Mouse (Mus musculus): ENCODE results near the gene Cyp51. TPM values are rescaled to one million over a fixed set of nuclear protein-coding genes. Genes with fewer than 3 reads are reported as not detected.
"Not testable (repeated sequence)": the region's sequence is repeated elsewhere in the genome, so short reads cannot be mapped to it uniquely, and the experiment has no call there.

Gene Cyp51
- 144 and 145 TPM in 2 replicates for polyA plus RNA-seq (2015; fragmentation: Nextera tagmentation; extraction: Ambion mirVana)

DNA sequence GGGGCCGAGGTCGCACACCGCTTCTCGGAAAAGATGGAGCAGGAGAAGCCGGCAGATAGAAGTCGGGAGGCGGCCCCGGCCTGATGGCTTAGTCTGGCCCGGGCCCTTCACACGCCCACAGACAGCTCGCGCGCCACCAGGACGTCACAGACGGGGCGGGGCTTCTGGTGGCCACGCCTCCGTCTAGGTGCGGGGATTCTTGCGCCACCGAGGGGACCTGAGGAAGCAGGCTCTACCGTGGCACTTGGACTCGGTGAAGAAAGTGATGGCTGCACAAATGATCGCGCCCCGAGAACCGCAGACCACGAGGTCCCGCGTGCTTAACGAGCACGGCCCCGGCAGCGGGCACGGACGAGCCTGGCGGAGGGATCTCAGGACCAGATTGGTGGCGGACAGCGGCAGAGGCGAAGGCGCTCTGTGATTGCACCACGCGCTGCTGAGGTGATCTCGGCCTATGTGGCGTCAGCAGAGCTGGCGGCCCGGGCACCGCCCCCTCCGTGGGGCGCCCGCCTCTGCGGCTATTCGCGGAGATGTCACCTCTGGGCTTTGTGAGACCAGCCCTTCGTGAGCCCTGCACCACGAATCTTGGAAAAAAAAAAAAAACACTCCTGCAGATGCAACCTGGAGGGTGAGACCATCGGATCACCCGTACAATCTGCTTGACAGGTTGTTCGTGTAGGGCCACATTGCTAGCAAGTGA lies at the start of gene Cyp51:
Gene Cyp51 (minus strand): TSS at position 406 of the 700 bp plus-strand sequence.
- Histone ChIP-seq H3K9me3 (ENCODE audit: control insufficient read depth, low read length) (no peaks in the 10 kb centered on the region), H3K4me2 (ENCODE audit: low read length) (peak within 1 kb of the TSS; percentile 76), H3K4me1 (ENCODE audit: control insufficient read depth, insufficient read depth, low read depth, low read length) (peaks cover 16% of the 10 kb centered on the region), H3K36me3 (ENCODE audit: control insufficient read depth, insufficient read depth, low read length) (peaks cover 23% of the 10 kb centered on the region), H3K9ac (ENCODE audit: low read depth, low read length) (peak within 1 kb of the TSS; percentile 92), H3K27ac (ENCODE audit: low read depth, low read length) (peak within 1 kb of the TSS; percentile 99), H3K27me3 (replicated peaks; ENCODE audit: control insufficient read depth, insufficient read depth, low read length) (no peaks in the 10 kb centered on the region), H3K4me3 (ENCODE audit: low read length) (peak within 1 kb of the TSS; percentile 85)
- WGBS, result under 1% methylated on average over 59 of the region's 59 CpGs
- peak; percentile 97 for ATAC-seq

DNA sequence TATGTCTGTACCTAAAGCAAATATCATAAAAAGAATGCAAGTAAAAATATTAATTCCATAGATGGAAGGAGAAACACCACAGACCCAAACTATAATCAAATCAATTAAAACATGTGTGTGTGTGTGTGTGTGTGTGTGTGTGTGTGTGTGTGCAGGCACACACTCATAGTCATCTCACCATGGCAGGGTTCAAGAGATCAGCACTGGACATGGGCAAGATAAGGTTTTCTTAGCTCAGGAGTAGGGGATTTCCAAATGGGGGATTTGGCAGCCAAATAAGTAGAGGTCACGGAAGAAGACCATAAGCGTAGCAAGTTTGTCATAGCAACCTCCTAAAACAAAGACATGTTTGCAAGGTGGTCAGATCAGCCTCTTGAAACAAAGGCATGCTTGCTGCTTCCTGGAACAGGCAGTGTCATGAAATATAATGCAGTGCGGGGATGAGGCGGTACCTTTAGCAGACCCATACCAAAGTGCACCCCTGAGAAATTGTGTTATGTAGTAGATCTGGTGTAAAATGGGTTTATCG lies 8.1 kb upstream of the Cyp51 start:
- no peak overlapping the region for H3K27ac ChIP-seq (ENCODE audit: low read depth, low read length)
- 93% methylated on average over 5 of the region's 5 CpGs for WGBS
- no peak for ATAC-seq

DNA sequence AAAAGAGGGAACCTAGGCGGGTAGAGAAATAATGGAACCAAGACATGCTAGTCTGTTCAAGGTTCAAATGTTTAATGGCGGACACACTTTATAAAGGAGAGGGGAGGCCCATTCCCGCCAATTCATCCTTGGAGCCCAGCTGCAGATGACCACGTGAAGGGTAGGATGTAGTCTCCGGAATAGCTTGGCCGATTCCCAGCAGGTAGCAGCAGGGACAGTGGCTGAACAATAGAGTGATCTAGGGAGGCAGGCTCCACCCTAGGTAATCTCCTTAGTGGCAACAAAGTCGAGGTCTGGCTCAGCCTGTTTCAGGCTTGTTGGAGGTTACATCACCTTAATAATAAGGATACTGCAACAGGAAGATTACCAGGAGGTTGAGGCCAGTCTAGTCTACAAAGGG lies 2.5 kb upstream of the Cyp51 start:
- WGBS, result 54% methylated on average over 7 of the region's 7 CpGs
- H3K27me3 ChIP-seq (replicated peaks; ENCODE audit: control insufficient read depth, insufficient read depth, low read length); H3K9me3 ChIP-seq (ENCODE audit: control insufficient read depth, low read length); ATAC-seq; H3K9ac ChIP-seq (ENCODE audit: low read depth, low read length); H3K27ac ChIP-seq (ENCODE audit: low read depth, low read length); H3K4me2 ChIP-seq (ENCODE audit: low read length); H3K4me3 ChIP-seq (ENCODE audit: low read length); H3K36me3 ChIP-seq (ENCODE audit: control insufficient read depth, insufficient read depth, low read length); H3K4me1 ChIP-seq (ENCODE audit: control insufficient read depth, insufficient read depth, low read depth, low read length): not testable (repeated sequence)

More for the DNA sequence above, 8.1 kb upstream of the Cyp51 start:
- Histone ChIP-seq H3K4me3 (ENCODE audit: low read length) (no peak overlapping the region), H3K4me2 (ENCODE audit: low read length) (no peak overlapping the region), H3K4me1 (ENCODE audit: control insufficient read depth, insufficient read depth, low read depth, low read length) (no peaks in the 10 kb centered on the region), H3K36me3 (ENCODE audit: control insufficient read depth, insufficient read depth, low read length) (no peaks in the 10 kb centered on the region), H3K9ac (ENCODE audit: low read depth, low read length) (no peak overlapping the region), H3K27me3 (replicated peaks; ENCODE audit: control insufficient read depth, insufficient read depth, low read length) (no peaks in the 10 kb centered on the region), H3K9me3 (ENCODE audit: control insufficient read depth, low read length) (no peaks in the 10 kb centered on the region)

DNA sequence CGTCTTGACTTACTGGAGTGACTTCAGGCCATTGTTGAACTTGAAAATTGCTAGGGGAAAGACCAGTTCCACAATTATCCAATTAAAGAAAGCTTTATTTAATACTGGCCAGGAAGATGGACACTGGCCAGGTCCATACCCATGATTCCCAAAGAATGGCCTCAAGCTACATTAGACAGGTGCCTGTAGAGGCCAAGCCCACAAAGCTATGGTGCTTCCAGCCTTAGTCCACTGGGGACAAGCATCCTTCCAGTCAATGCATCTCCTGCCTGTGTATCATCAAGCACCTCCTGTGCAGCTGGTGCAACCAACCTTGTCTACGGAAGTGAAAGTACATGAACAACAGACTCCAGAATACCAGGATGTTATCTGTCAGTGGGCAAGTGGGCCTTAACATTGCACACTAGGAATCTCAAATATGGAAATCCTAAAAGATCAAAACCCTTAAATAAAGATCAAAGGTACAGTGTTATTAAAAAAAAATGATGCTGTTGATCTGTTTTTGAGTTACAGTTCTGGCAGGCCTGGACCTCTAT lies 1.2 kb upstream of the Cyp51 start:
- 95% methylated on average over 2 of the region's 2 CpGs for WGBS
- H3K4me1 ChIP-seq (ENCODE audit: control insufficient read depth, insufficient read depth, low read depth, low read length), result peaks cover 16% of the 10 kb centered on the region

DNA sequence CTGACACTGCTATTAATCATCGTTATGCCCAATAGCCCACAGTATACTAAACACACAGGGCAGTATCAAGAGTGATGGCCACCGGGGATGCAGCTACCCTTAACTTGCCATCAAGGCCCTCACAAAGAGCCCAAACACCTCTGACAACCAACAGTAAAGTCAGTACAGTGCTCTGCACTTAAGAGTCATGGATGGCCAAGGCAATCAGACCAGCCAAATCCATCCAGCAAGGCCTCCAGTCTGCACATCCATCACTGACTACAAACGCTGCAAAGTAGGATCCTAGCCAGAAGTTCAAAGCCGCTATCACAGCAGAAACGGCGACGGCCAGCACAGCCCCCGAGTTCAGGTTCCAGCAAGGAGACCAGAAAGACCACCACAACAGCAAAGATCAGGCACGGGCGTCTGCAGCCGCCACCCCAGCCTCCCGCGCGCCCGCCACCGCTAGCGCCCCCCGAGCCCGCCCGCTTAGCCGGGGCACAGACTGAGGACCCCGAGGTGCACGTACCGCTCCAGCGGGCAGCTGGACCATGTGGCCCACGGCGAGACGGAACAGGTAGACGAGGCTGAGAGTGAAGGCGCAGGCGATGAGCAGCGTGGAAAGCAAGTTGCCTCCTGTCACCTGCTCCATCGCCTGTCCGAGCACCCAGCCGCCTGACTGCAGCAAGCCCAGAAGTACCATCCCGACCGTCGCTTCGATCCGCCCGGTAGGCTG lies 763 bp downstream of the Cyp51 start:
- Histone ChIP-seq H3K27ac (ENCODE audit: low read depth, low read length) (peak overlapping the region; percentile 99), H3K9me3 (ENCODE audit: control insufficient read depth, low read length) (no peaks in the 10 kb centered on the region), H3K9ac (ENCODE audit: low read depth, low read length) (peak overlapping the region; percentile 92), H3K4me3 (ENCODE audit: low read length) (peak overlapping the region; percentile 85), H3K4me2 (ENCODE audit: low read length) (peak overlapping the region; percentile 76), H3K36me3 (ENCODE audit: control insufficient read depth, insufficient read depth, low read length) (peaks cover 30% of the 10 kb centered on the region), H3K27me3 (replicated peaks; ENCODE audit: control insufficient read depth, insufficient read depth, low read length) (no peaks in the 10 kb centered on the region), H3K4me1 (ENCODE audit: control insufficient read depth, insufficient read depth, low read depth, low read length) (peaks cover 16% of the 10 kb centered on the region)
- ATAC-seq, result peak; percentile 66
- under 1% methylated on average over 37 of the region's 41 CpGs for WGBS

More for the DNA sequence above, 1.2 kb upstream of the Cyp51 start:
- Histone ChIP-seq H3K36me3 (ENCODE audit: control insufficient read depth, insufficient read depth, low read length) (peaks cover 14% of the 10 kb centered on the region), H3K9ac (ENCODE audit: low read depth, low read length) (no peak overlapping the region), H3K9me3 (ENCODE audit: control insufficient read depth, low read length) (no peaks in the 10 kb centered on the region), H3K4me2 (ENCODE audit: low read length) (no peak overlapping the region), H3K27me3 (replicated peaks; ENCODE audit: control insufficient read depth, insufficient read depth, low read length) (no peaks in the 10 kb centered on the region), H3K4me3 (ENCODE audit: low read length) (no peak overlapping the region), H3K27ac (ENCODE audit: low read depth, low read length) (peak overlapping the region; percentile 99)
- ATAC-seq, result no peak

DNA sequence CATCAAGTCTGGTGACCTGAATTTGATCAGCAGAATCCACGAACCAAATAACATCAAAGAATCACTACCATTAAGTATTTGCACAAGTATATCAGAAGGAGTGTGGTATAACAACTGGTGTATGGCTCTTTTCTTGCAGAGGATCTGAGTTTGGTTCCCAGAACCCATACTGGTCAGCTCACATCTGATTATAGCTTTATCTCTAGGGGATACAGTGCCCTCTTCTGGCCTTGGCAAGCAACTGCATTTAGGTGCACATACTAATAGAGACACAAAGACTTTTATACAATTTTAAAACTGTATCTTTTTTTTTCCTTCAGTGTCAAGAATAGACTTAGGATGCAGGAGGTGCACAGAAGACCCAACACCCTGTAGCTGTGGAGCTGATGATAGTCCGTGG lies 2.8 kb downstream of the Cyp51 start:
- 98% methylated on average over 2 of the region's 2 CpGs for WGBS
- Histone ChIP-seq H3K36me3 (ENCODE audit: control insufficient read depth, insufficient read depth, low read length) (peaks cover 30% of the 10 kb centered on the region), H3K27ac (ENCODE audit: low read depth, low read length) (no peak overlapping the region), H3K9me3 (ENCODE audit: control insufficient read depth, low read length) (no peaks in the 10 kb centered on the region), H3K27me3 (replicated peaks; ENCODE audit: control insufficient read depth, insufficient read depth, low read length) (no peaks in the 10 kb centered on the region), H3K9ac (ENCODE audit: low read depth, low read length) (no peak overlapping the region), H3K4me3 (ENCODE audit: low read length) (no peak overlapping the region), H3K4me1 (ENCODE audit: control insufficient read depth, insufficient read depth, low read depth, low read length) (peaks cover 16% of the 10 kb centered on the region), H3K4me2 (ENCODE audit: low read length) (peak overlapping the region; percentile 10; the same call in 1 of the 2 replicates)
- ATAC-seq, result no peak

DNA sequence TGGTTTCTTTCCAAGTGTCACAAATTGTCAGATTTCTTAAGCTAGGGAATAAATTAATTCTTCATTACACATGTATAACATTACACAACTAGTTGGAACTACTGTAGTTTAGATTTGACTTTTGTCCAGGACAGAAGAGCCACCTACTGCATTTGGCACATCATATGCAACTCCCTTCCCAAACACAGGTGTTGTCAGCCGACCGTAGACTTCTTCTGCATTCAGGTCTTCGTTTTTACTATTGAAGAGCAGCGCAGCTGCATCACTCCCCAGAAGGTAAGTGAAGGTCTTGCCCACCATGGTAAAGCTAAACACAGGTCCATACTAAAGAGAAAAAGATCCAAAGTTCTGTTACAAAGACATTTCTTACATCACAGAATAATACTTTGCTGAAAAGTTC lies 3.5 kb downstream of the Cyp51 start:
- 96% methylated on average over 4 of the region's 4 CpGs for WGBS
- peaks cover 16% of the 10 kb centered on the region for H3K4me1 ChIP-seq (ENCODE audit: control insufficient read depth, insufficient read depth, low read depth, low read length)
- no peaks in the 10 kb centered on the region for H3K9me3 ChIP-seq (ENCODE audit: control insufficient read depth, low read length)
- no peak for ATAC-seq
- H3K9ac ChIP-seq (ENCODE audit: low read depth, low read length), result no peak overlapping the region
- H3K4me2 ChIP-seq (ENCODE audit: low read length), result no peak overlapping the region
- no peaks in the 10 kb centered on the region for H3K27me3 ChIP-seq (replicated peaks; ENCODE audit: control insufficient read depth, insufficient read depth, low read length)
- peaks cover 30% of the 10 kb centered on the region for H3K36me3 ChIP-seq (ENCODE audit: control insufficient read depth, insufficient read depth, low read length)
- H3K27ac ChIP-seq (ENCODE audit: low read depth, low read length), result no peak overlapping the region
- no peak overlapping the region for H3K4me3 ChIP-seq (ENCODE audit: low read length)

DNA sequence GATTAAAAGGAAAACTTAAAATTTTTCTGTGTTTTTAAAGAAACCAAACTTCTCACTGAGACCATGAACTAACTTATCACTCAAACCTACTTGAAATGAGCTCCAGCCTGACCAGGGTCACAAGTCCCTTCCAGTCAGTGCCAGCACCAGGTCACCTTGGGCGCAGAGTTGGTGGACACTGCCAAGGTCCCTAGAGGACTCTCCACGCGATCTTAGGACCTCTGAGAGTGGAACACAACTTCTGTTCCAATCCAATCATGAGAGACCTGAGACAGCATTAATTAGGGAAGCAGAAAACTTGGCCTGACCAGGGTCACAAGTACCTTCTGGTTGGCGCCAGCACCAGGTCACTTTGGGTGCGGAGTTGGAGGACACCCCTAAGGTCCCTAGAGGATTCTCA lies 10.1 kb downstream of the Cyp51 start:
- 95% methylated on average over 5 of the region's 5 CpGs for WGBS
- Histone ChIP-seq H3K9me3 (ENCODE audit: control insufficient read depth, low read length) (no peaks in the 10 kb centered on the region), H3K27me3 (replicated peaks; ENCODE audit: control insufficient read depth, insufficient read depth, low read length) (no peaks in the 10 kb centered on the region), H3K27ac (ENCODE audit: low read depth, low read length) (no peak overlapping the region), H3K9ac (ENCODE audit: low read depth, low read length) (no peak overlapping the region), H3K4me3 (ENCODE audit: low read length) (no peak overlapping the region), H3K4me1 (ENCODE audit: control insufficient read depth, insufficient read depth, low read depth, low read length) (no peaks in the 10 kb centered on the region), H3K36me3 (ENCODE audit: control insufficient read depth, insufficient read depth, low read length) (peaks cover 27% of the 10 kb centered on the region), H3K4me2 (ENCODE audit: low read length) (no peak overlapping the region)
- no peak for ATAC-seq

DNA sequence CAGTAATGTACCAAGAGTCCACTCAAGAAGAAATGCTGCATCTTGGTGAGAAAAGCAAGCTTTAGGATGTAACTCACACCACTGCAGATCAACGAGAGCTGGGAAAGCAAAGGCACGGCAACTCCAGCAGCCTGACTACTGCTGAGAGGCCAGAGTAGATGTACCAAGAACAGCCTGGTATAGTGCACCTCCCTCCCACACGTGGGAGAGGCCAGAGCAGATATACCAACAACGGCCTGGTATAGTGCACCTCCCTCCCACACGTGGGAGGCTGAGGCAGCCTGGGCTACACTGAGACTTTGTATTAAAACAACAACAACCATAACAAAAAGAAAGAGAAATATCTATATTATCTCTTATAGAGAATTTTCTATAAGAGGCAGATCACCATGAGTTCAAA lies 16.4 kb downstream of the Cyp51 start:
- WGBS, result 90% methylated on average over 5 of the region's 5 CpGs
- Histone ChIP-seq H3K36me3 (ENCODE audit: control insufficient read depth, insufficient read depth, low read length) (peaks cover 30% of the 10 kb centered on the region), H3K27me3 (replicated peaks; ENCODE audit: control insufficient read depth, insufficient read depth, low read length) (no peaks in the 10 kb centered on the region)

More for the DNA sequence above, 16.4 kb downstream of the Cyp51 start:
- Histone ChIP-seq H3K9me3 (ENCODE audit: control insufficient read depth, low read length) (no peaks in the 10 kb centered on the region), H3K4me1 (ENCODE audit: control insufficient read depth, insufficient read depth, low read depth, low read length) (0 out of 2 replicates have a peak, but pooled peaks cover 2% of the 10 kb centered on the region), H3K4me2 (ENCODE audit: low read length) (no peak overlapping the region), H3K27ac (ENCODE audit: low read depth, low read length) (no peak overlapping the region), H3K4me3 (ENCODE audit: low read length) (no peak overlapping the region), H3K9ac (ENCODE audit: low read depth, low read length) (no peak overlapping the region)
- ATAC-seq, result no peak
